Mouse (Mus musculus): ENCODE measurements around the gene Afmid. TPM values are rescaled to one million over a fixed set of nuclear protein-coding genes. Genes with fewer than 3 reads are reported as not detected.
A peak's percentile ranks its signal among the peaks of the same experiment; 100 is the strongest.

Gene Afmid
- total and polyA plus RNA-seq, 2 experiments from 2014 or later, result 13.1 to 14.5 TPM

- DNase-seq (ENCODE audit: low spot score), result peak; percentile 67
- 4% methylated on average over 37 of the region's 38 CpGs for WGBS
- H3K4me2 ChIP-seq (ENCODE audit: low read depth, low read length), result peak overlapping the region; percentile 88
- peak overlapping the region; percentile 97 for H3K27ac ChIP-seq (ENCODE audit: low read depth)
- H3K9ac ChIP-seq (replicated peaks; ENCODE audit: low read depth, low read length), result peak overlapping the region; percentile 64
- no peaks in the 10 kb centered on the region for H3K9me3 ChIP-seq (replicated peaks; ENCODE audit: control insufficient read depth, low read length)
- peak overlapping the region; percentile 54 for H3K4me3 ChIP-seq (ENCODE audit: low read depth, low read length)
- peaks cover 21% of the 10 kb centered on the region for H3K36me3 ChIP-seq (replicated peaks; ENCODE audit: control insufficient read depth, insufficient read depth, low read length)
- ATAC-seq (ENCODE audit: insufficient read depth, low read depth), result peak; percentile 40
- H3K4me1 ChIP-seq (ENCODE audit: control insufficient read depth, insufficient read depth), result peaks cover 30% of the 10 kb centered on the region
- H3K27me3 ChIP-seq (ENCODE audit: control insufficient read depth, insufficient read depth, low read length), result no peaks in the 10 kb centered on the region
- TF ChIP-seq CTCF (IDR thresholded peaks at IDR 0.05; ENCODE audit: low read depth), result 0 out of 2 replicates have a peak, but pooled peaks have one; percentile 6
- TF ChIP-seq EP300 (IDR thresholded peaks at IDR 0.05; ENCODE audit: low read depth), result peak; percentile 67; the same call in 1 of the 2 replicates
These were observed 46.1 kb upstream of the Afmid start for GRCm38 (mm10) chr11:117779434-117780198.

- TF ChIP-seq EP300 (IDR thresholded peaks at IDR 0.05; ENCODE audit: low read depth) (no peak), CTCF (IDR thresholded peaks at IDR 0.05; ENCODE audit: low read depth) (no peak)
- 0% methylated on average over 17 of the region's 17 CpGs for WGBS
- Histone ChIP-seq H3K4me3 (ENCODE audit: low read depth, low read length) (peak overlapping the region; percentile 54), H3K36me3 (replicated peaks; ENCODE audit: control insufficient read depth, insufficient read depth, low read length) (peaks cover 17% of the 10 kb centered on the region), H3K27me3 (ENCODE audit: control insufficient read depth, insufficient read depth, low read length) (no peaks in the 10 kb centered on the region), H3K4me2 (ENCODE audit: low read depth, low read length) (peak overlapping the region; percentile 88), H3K9me3 (replicated peaks; ENCODE audit: control insufficient read depth, low read length) (no peaks in the 10 kb centered on the region), H3K4me1 (ENCODE audit: control insufficient read depth, insufficient read depth) (peaks cover 30% of the 10 kb centered on the region), H3K27ac (ENCODE audit: low read depth) (peak overlapping the region; percentile 97), H3K9ac (replicated peaks; ENCODE audit: low read depth, low read length) (peak overlapping the region; percentile 64)
- ATAC-seq (ENCODE audit: insufficient read depth, low read depth), result no peak
- no peak for DNase-seq (ENCODE audit: low spot score)
These were observed 45.6 kb upstream of the Afmid start for GRCm38 (mm10) chr11:117780199-117780515.

GRCm38 (mm10) chr11:117780582-117781111, 45.1 kb upstream of the Afmid start:
- H3K4me2 ChIP-seq (ENCODE audit: low read depth, low read length), result peak overlapping the region; percentile 88
- no peaks in the 10 kb centered on the region for H3K27me3 ChIP-seq (ENCODE audit: control insufficient read depth, insufficient read depth, low read length)
- H3K9ac ChIP-seq (replicated peaks; ENCODE audit: low read depth, low read length), result peak overlapping the region; percentile 64
- ATAC-seq (ENCODE audit: insufficient read depth, low read depth) (peak; percentile 78), DNase-seq (ENCODE audit: low spot score) (peak; percentile 89)
- peak overlapping the region; percentile 54 for H3K4me3 ChIP-seq (ENCODE audit: low read depth, low read length)
- H3K27ac ChIP-seq (ENCODE audit: low read depth), result peak overlapping the region; percentile 97
- H3K36me3 ChIP-seq (replicated peaks; ENCODE audit: control insufficient read depth, insufficient read depth, low read length), result peaks cover 17% of the 10 kb centered on the region
- WGBS, result under 1% methylated on average over 19 of the region's 19 CpGs
- peaks cover 30% of the 10 kb centered on the region for H3K4me1 ChIP-seq (ENCODE audit: control insufficient read depth, insufficient read depth)
- TF ChIP-seq EP300 (IDR thresholded peaks at IDR 0.05; ENCODE audit: low read depth) (no peak), CTCF (IDR thresholded peaks at IDR 0.05; ENCODE audit: low read depth) (no peak; the same call in 1 of the 2 replicates)
- no peaks in the 10 kb centered on the region for H3K9me3 ChIP-seq (replicated peaks; ENCODE audit: control insufficient read depth, low read length)

- Histone ChIP-seq H3K9me3 (replicated peaks; ENCODE audit: control insufficient read depth, low read length) (no peaks in the 10 kb centered on the region), H3K36me3 (replicated peaks; ENCODE audit: control insufficient read depth, insufficient read depth, low read length) (peaks cover 11% of the 10 kb centered on the region; the same call in 1 of the 2 replicates), H3K4me1 (ENCODE audit: control insufficient read depth, insufficient read depth) (peaks cover 30% of the 10 kb centered on the region), H3K9ac (replicated peaks; ENCODE audit: low read depth, low read length) (peak overlapping the region; percentile 64; the same call in 1 of the 2 replicates), H3K4me2 (ENCODE audit: low read depth, low read length) (peak overlapping the region; percentile 88), H3K4me3 (ENCODE audit: low read depth, low read length) (peak overlapping the region; percentile 54), H3K27ac (ENCODE audit: low read depth) (peak overlapping the region; percentile 97), H3K27me3 (ENCODE audit: control insufficient read depth, insufficient read depth, low read length) (no peaks in the 10 kb centered on the region)
- peak; percentile 64 for DNase-seq (ENCODE audit: low spot score)
- no peak for ATAC-seq (ENCODE audit: insufficient read depth, low read depth)
- WGBS, result 9% methylated on average over 18 of the region's 18 CpGs
- no peak; the same call in 1 of the 2 replicates for TF ChIP-seq EP300 (IDR thresholded peaks at IDR 0.05; ENCODE audit: low read depth)
- no peak for TF ChIP-seq CTCF (IDR thresholded peaks at IDR 0.05; ENCODE audit: low read depth)
These were observed 44.4 kb upstream of the Afmid start for GRCm38 (mm10) chr11:117781199-117781821.

GRCm38 (mm10) chr11:117781993-117782704, 43.6 kb upstream of the Afmid start, which contains the start of the genes Tmc8 and Tmc6:
TSS of gene Tmc8 (plus strand) at chr11:117782076.
TSS of gene Tmc6 (minus strand) at chr11:117782198.
- Histone ChIP-seq H3K9me3 (replicated peaks; ENCODE audit: control insufficient read depth, low read length) (no peaks in the 10 kb centered on the region), H3K27ac (ENCODE audit: low read depth) (peak within 1 kb of the TSS; percentile 97), H3K9ac (replicated peaks; ENCODE audit: low read depth, low read length) (peak within 1 kb of the TSS; percentile 64), H3K4me2 (ENCODE audit: low read depth, low read length) (peak within 1 kb of the TSS; percentile 88), H3K4me3 (ENCODE audit: low read depth, low read length) (peak within 1 kb of the TSS; percentile 54), H3K4me1 (ENCODE audit: control insufficient read depth, insufficient read depth) (peaks cover 30% of the 10 kb centered on the region), H3K27me3 (ENCODE audit: control insufficient read depth, insufficient read depth, low read length) (no peaks in the 10 kb centered on the region), H3K36me3 (replicated peaks; ENCODE audit: control insufficient read depth, insufficient read depth, low read length) (peaks cover 5% of the 10 kb centered on the region; the same call in 1 of the 2 replicates)
- DNase-seq (ENCODE audit: low spot score) (no peak), ATAC-seq (ENCODE audit: insufficient read depth, low read depth) (no peak)
- TF ChIP-seq EP300 (IDR thresholded peaks at IDR 0.05; ENCODE audit: low read depth), result no peak
- TF ChIP-seq CTCF (IDR thresholded peaks at IDR 0.05; ENCODE audit: low read depth), result no peak
- 32% methylated on average over 21 of the region's 24 CpGs for WGBS
